Mouse (Mus musculus) heart, embryonic 12.5 days (tissue): ENCODE measurements around the gene Chmp4b. TPM values are rescaled to one million over a fixed set of nuclear protein-coding genes. Genes with fewer than 3 reads are reported as not detected.
A peak's percentile ranks its signal among the peaks of the same experiment; 100 is the strongest.

Experiments
- ATAC-seq: fragments of 200-750 bp; cut with Nextera tagmentation; 2 replicates; pipeline ENCODE4 v1.8.0; 2017; ENCODE audit warnings: moderate TSS enrichment, moderate library complexity; ENCODE audit not compliant: insufficient number of reproducible peaks, low FRiP score
- H3K27ac ChIP-seq: fragments of 300-500 bp; sonication (generic); 2 replicates; pipeline ENCODE4 v1.5.1; 2016; ENCODE audit warnings: mild to moderate bottlenecking, moderate library complexity; ENCODE audit not compliant: poor library complexity, severe bottlenecking
- H3K27me3 ChIP-seq: fragments of 300-500 bp; sonication (generic); replicated peaks from 2 replicates; pipeline ENCODE4 v1.6.1; 2016; ENCODE audit warnings: mild to moderate bottlenecking, moderate library complexity
- H3K36me3 ChIP-seq: fragments of 300-500 bp; sonication (generic); 2 replicates; pipeline ENCODE4 v1.6.1; 2016; ENCODE audit warnings: mild to moderate bottlenecking, moderate library complexity
- H3K4me1 ChIP-seq: fragments of 300-500 bp; sonication (generic); replicated peaks from 2 replicates; pipeline ENCODE4 v1.6.1; 2016; ENCODE audit warnings: mild to moderate bottlenecking
- H3K4me2 ChIP-seq: fragments of 300-500 bp; sonication (generic); 2 replicates; pipeline ENCODE4 v1.6.1; 2016; ENCODE audit warnings: mild to moderate bottlenecking, moderate library complexity
- H3K4me3 ChIP-seq: fragments of 300-500 bp; sonication (generic); 2 replicates; pipeline ENCODE4 v1.5.1; 2016; ENCODE audit warnings: mild to moderate bottlenecking
- H3K9ac ChIP-seq: fragments of 300-500 bp; sonication (generic); 2 replicates; pipeline ENCODE4 v1.6.1; 2016; ENCODE audit warnings: mild to moderate bottlenecking, moderate library complexity
- H3K9me3 ChIP-seq: fragments of 300-500 bp; sonication (generic); replicated peaks from 2 replicates; pipeline ENCODE4 v1.6.1; 2016; ENCODE audit warnings: mild to moderate bottlenecking, moderate library complexity
- WGBS: fragments of 180-500 bp; shearing (Covaris S2); methylation state at CpG from one replicate; pipeline ENCODE4 v1.1.7; 2016; 5-methylcytosine and 5-hydroxymethylcytosine counted together
- polyA plus RNA-seq: library from polyadenylated mRNA; unstranded; fragments of >200 nt; fragmentation: Nextera tagmentation; extraction: Ambion mirVana; gene quantifications from 2 replicates; pipeline ENCODE4 v1.2.1, GENCODE M21; 2016

Gene Chmp4b
- 23.3 and 24.4 TPM in 2 replicates for polyA plus RNA-seq

GRCm38 (mm10) chr2:154651363-154651762 lies at the start of gene Chmp4b:
TSS of gene Chmp4b (plus strand) at chr2:154651705.
- H3K4me2 ChIP-seq: no peak within 1 kb of the TSS
- H3K27ac ChIP-seq: no peak within 1 kb of the TSS
- H3K27me3 ChIP-seq: no peaks in the 10 kb centered on the region
- no peaks in the 10 kb centered on the region for H3K36me3 ChIP-seq
- H3K9me3 ChIP-seq: no peaks in the 10 kb centered on the region
- no peak for ATAC-seq
- WGBS: 46% methylated on average over 8 of the region's 8 CpGs
- no peaks in the 10 kb centered on the region for H3K4me1 ChIP-seq
- H3K4me3 ChIP-seq: no peak within 1 kb of the TSS
- H3K9ac ChIP-seq: no peak within 1 kb of the TSS

- Histone ChIP-seq H3K36me3 (no peaks in the 10 kb centered on the region), H3K27me3 (no peaks in the 10 kb centered on the region), H3K4me1 (0 out of 2 replicates have a peak, but pooled peaks cover 13% of the 10 kb centered on the region), H3K4me2 (peak overlapping the region; percentile 83), H3K27ac (peak overlapping the region; percentile 61; the same call in 1 of the 2 replicates), H3K9ac (peak overlapping the region; percentile 86), H3K9me3 (no peaks in the 10 kb centered on the region), H3K4me3 (peak overlapping the region; percentile 86)
- no peak for ATAC-seq
- 13% methylated on average over 22 of the region's 22 CpGs for WGBS
Measured at GRCm38 (mm10) chr2:154603007-154603637, 48.4 kb upstream of the Chmp4b start.

GRCm38 (mm10) chr2:154603638-154604153 lies 47.8 kb upstream of the Chmp4b start, which contains the start of gene Pxmp4:
TSS of gene Pxmp4 (minus strand) at chr2:154603708.
- Histone ChIP-seq H3K27ac (peak within 1 kb of the TSS; percentile 61; the same call in 1 of the 2 replicates), H3K27me3 (no peaks in the 10 kb centered on the region), H3K4me3 (peak within 1 kb of the TSS; percentile 86), H3K9ac (peak within 1 kb of the TSS; percentile 86), H3K4me1 (0 out of 2 replicates have a peak, but pooled peaks cover 13% of the 10 kb centered on the region), H3K36me3 (no peaks in the 10 kb centered on the region), H3K4me2 (peak within 1 kb of the TSS; percentile 83), H3K9me3 (no peaks in the 10 kb centered on the region)
- ATAC-seq: peak; percentile 100
- 0% methylated on average over 13 of the region's 13 CpGs for WGBS

GRCm38 (mm10) chr2:154604156-154604555 lies 47.3 kb upstream of the Chmp4b start:
- Histone ChIP-seq H3K27ac (no peak overlapping the region), H3K9ac (no peak overlapping the region; the same call in 1 of the 2 replicates), H3K27me3 (no peaks in the 10 kb centered on the region), H3K4me3 (peak overlapping the region; percentile 86), H3K4me2 (peak overlapping the region; percentile 83), H3K4me1 (0 out of 2 replicates have a peak, but pooled peaks cover 13% of the 10 kb centered on the region), H3K36me3 (no peaks in the 10 kb centered on the region), H3K9me3 (no peaks in the 10 kb centered on the region)
- ATAC-seq: no peak
- 35% methylated on average over 7 of the region's 7 CpGs for WGBS

DNA sequence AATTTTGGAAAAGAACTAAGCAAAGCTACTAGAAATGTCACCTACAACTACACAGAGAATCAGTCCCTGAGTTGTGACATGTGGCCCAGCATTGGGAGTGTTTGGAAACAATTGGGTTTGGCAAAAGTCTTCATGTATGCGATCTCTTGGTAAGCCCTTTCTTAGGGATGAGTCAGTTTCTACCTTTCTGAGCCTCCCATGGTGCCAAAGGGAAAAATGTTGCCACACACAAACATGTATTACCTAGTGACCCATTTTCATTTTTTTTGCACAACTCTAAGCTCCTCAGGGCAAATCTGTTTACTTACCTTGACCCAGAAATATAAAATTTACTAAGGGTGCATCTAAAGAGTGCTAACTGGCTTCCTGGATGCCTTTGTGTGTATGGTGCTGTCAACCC lies 44.5 kb upstream of the Chmp4b start:
- no peaks in the 10 kb centered on the region for H3K9me3 ChIP-seq
- 71% methylated on average over 1 of the region's 1 CpGs for WGBS
- no peak for ATAC-seq
- no peaks in the 10 kb centered on the region for H3K27me3 ChIP-seq
- H3K4me3 ChIP-seq: no peak overlapping the region
- H3K36me3 ChIP-seq: no peaks in the 10 kb centered on the region
- no peak overlapping the region for H3K27ac ChIP-seq
- no peak overlapping the region for H3K4me2 ChIP-seq
- H3K4me1 ChIP-seq: 0 out of 2 replicates have a peak, but pooled peaks cover 12% of the 10 kb centered on the region
- no peak overlapping the region for H3K9ac ChIP-seq

GRCm38 (mm10) chr2:154609050-154609767 lies 42.3 kb upstream of the Chmp4b start:
- Histone ChIP-seq H3K27ac (no peak overlapping the region; the same call in 1 of the 2 replicates), H3K4me3 (no peak overlapping the region), H3K4me1 (peaks cover 13% of the 10 kb centered on the region; the same call in 1 of the 2 replicates), H3K9me3 (no peaks in the 10 kb centered on the region), H3K4me2 (no peak overlapping the region), H3K36me3 (no peaks in the 10 kb centered on the region), H3K27me3 (no peaks in the 10 kb centered on the region), H3K9ac (no peak overlapping the region)
- no peak for ATAC-seq
- WGBS: 58% methylated on average over 10 of the region's 10 CpGs

DNA sequence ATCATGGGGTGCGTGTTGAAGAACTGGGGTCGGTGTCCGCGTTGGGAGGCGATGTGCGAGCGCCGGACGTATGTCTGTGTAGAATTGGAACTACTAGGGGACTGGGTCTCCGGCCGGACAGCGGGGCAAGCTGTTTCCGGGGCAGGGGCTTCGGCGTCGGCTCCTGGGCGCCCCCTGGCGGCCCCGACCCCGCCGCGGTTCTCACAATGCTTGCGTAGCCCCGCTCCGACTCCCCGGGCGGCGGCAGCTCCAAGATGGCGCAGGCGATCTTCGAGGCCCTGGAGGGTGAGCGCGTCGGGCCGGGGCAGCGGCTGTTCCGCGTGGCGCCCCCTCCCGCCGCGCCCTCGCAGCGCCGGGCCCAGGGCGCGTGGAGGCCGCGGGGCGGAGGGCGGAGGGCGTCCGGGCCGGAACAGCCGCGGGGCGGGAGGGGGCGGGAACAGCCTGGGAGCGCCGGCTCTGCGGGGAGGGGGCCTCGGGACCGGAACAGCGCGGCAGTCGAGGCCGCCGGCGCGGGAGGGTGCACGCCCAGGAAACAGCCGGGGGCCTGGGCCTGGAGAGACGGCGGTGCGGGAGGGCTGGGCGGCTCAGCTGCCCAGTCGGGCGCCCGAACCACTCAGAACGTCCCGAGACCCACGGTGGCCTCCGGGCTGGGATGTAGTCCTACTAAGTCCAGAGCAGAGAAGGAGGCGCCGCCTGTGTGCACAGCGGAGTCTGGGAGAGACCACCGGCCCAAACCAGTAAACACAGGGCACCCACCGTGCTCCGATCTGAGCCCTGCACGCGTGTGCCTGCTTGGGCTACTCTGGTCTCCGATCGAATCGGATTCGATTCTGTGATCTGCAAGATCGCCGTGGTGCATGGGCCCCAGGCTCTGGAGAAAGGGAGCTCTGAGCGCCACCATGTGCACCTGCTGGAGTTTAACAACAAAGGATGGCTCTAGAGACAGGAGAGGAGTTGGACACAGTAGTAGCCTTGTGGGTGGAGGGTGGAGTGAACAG lies 38.1 kb upstream of the Chmp4b start, which contains the start of the genes Zfp341 and 4930519P11Rik:
Zfp341 (plus strand) TSS at position 180 of the 998 bp plus-strand sequence.
4930519P11Rik (minus strand) TSS at position 320 of the 998 bp plus-strand sequence.
- Histone ChIP-seq H3K4me3 (peak within 1 kb of the TSS; percentile 59), H3K27ac (peak within 1 kb of the TSS; percentile 95), H3K9me3 (no peaks in the 10 kb centered on the region), H3K4me2 (peak within 1 kb of the TSS; percentile 85), H3K36me3 (no peaks in the 10 kb centered on the region), H3K27me3 (no peaks in the 10 kb centered on the region), H3K9ac (peak within 1 kb of the TSS; percentile 81), H3K4me1 (peaks cover 24% of the 10 kb centered on the region; the same call in 1 of the 2 replicates)
- WGBS: under 1% methylated on average over 95 of the region's 98 CpGs
- peak; percentile 93 for ATAC-seq

DNA sequence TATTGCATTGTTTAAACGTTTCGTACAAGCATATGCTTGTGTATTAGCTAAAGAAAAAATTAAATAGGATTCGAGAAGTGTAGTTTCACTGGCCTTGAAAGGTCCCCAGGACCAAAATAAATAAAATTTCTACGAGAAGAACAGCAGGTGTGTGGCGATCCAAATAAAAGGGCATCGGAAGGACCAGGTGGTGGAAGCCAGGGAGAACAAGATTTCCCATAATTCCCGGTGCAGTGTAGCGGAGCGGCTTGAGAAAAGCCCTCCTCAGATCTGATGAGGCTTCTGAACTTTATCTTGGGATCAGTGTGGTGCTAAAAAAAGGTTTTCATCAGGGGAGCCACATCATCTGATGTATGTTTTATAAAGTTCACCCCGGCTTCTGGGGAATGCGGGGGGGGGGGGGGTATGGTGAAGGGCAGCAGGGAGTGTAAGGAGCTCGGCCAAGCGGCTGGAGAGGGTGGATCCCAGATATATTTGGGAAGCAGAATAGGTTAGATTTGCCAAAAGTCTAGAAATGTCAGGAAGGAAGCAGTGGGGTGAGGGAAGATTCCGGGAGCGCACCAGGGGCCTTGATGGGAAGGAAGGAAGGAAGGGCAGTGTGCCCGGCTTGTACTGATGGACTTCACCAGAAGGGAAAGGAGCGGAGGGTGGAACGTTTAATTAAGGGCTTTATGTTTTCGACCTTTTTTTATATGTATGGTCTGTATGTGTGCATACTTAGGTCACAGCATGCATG lies 36.5 kb upstream of the Chmp4b start:
- Histone ChIP-seq H3K4me1 (peaks cover 22% of the 10 kb centered on the region; the same call in 1 of the 2 replicates), H3K9ac (no peak overlapping the region), H3K4me3 (no peak overlapping the region; the same call in 1 of the 2 replicates), H3K36me3 (no peaks in the 10 kb centered on the region), H3K4me2 (peak overlapping the region; percentile 43), H3K27ac (no peak overlapping the region), H3K9me3 (no peaks in the 10 kb centered on the region), H3K27me3 (no peaks in the 10 kb centered on the region)
- no peak for ATAC-seq
- 64% methylated on average over 19 of the region's 19 CpGs for WGBS

DNA sequence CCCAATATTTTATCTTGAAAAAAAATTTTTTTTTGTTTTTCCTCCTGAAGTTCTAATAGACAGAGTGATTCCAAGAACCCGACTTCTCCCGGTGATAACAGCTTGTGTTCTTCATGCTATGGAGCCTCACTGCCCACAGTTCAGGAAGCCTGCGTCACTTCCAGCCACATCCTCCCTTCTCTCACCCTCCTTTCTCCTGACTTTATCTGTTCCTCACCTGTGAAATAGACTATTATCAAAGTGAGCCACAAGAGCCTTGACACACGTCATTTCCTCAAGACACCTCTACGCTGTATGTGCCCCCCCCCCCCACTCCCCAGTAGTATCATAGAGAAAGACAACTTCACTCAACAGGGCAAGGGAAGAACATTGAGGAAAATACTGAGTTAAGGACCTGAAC lies 35.8 kb upstream of the Chmp4b start:
- Histone ChIP-seq H3K9ac (no peak overlapping the region), H3K4me1 (peaks cover 22% of the 10 kb centered on the region; the same call in 1 of the 2 replicates), H3K27ac (no peak overlapping the region), H3K9me3 (no peaks in the 10 kb centered on the region), H3K27me3 (no peaks in the 10 kb centered on the region), H3K4me3 (no peak overlapping the region), H3K4me2 (peak overlapping the region; percentile 43; the same call in 1 of the 2 replicates), H3K36me3 (no peaks in the 10 kb centered on the region)
- no peak for ATAC-seq
- 68% methylated on average over 5 of the region's 5 CpGs for WGBS

- Histone ChIP-seq H3K4me2 (no peak overlapping the region), H3K27ac (no peak overlapping the region), H3K4me3 (no peak overlapping the region), H3K27me3 (no peaks in the 10 kb centered on the region), H3K4me1 (peaks cover 26% of the 10 kb centered on the region; the same call in 1 of the 2 replicates), H3K36me3 (no peaks in the 10 kb centered on the region), H3K9ac (no peak overlapping the region), H3K9me3 (no peaks in the 10 kb centered on the region)
- WGBS: 78% methylated on average over 3 of the region's 3 CpGs
- ATAC-seq: no peak
Measured at GRCm38 (mm10) chr2:154617061-154617460, 34.4 kb upstream of the Chmp4b start.
